Mouse (Mus musculus): ENCODE data around the gene Pdcd6.

Gene Pdcd6

GRCm38 (mm10) chr13:74296376-74296775 lies 21.0 kb downstream of the Pdcd6 start:
- in situ Hi-C loops (cut with MboI; ENCODE audit: low pct_unique_long_range_greater_than_20kb in 1 of 2, low sequenced_read_pairs in 2 of 2, unreplicated experiment in 1 of 2): loop anchor here (10.0 to 25.0 kb wide), 4 partner anchors 102 to 584 kb away; partner anchors contain the start of genes Slc6a19 (in 1 of the 2) and Zdhhc11 (in 1 of the 2)

GRCm38 (mm10) chr13:74292167-74292566 lies 25.2 kb downstream of the Pdcd6 start, which contains the start of gene Ahrr:
TSS of gene Ahrr (minus strand) at chr13:74292331.
- in situ Hi-C loops (cut with MboI; ENCODE audit: low pct_unique_long_range_greater_than_20kb in 1 of 2, low sequenced_read_pairs in 2 of 2, unreplicated experiment in 1 of 2): loop anchor here (10.0 to 25.0 kb wide), 4 partner anchors 97 to 580 kb away; partner anchors contain the start of genes Slc6a19 (in 1 of the 2) and Zdhhc11 (in 1 of the 2)

GRCm38 (mm10) chr13:74289646-74290045 lies 27.7 kb downstream of the Pdcd6 start:
- in situ Hi-C loops (cut with MboI; ENCODE audit: low pct_unique_long_range_greater_than_20kb in 1 of 2, low sequenced_read_pairs in 2 of 2, unreplicated experiment in 1 of 2): loop anchor here (10.0 to 25.0 kb wide), 4 partner anchors 95 to 577 kb away; partner anchors contain the start of genes Slc6a19 (in 1 of the 2) and Zdhhc11 (in 1 of the 2)

- in situ Hi-C loops (cut with MboI; ENCODE audit: low pct_unique_long_range_greater_than_20kb in 1 of 2, low sequenced_read_pairs in 2 of 2, unreplicated experiment in 1 of 2): loop anchor here in 1 of 2 experiments (25.0 kb wide), 2 partner anchors 320 to 570 kb away; partner anchors contain the start of genes Slc6a19 and Zdhhc11
Observed at GRCm38 (mm10) chr13:74282299-74282698, 35.1 kb downstream of the Pdcd6 start.

GRCm38 (mm10) chr13:74275726-74276125 lies 41.7 kb downstream of the Pdcd6 start:
- in situ Hi-C loops (cut with MboI; ENCODE audit: low pct_unique_long_range_greater_than_20kb in 1 of 2, low sequenced_read_pairs in 2 of 2, unreplicated experiment in 1 of 2): loop anchor here in 1 of 2 experiments (25.0 kb wide), 2 partner anchors 313 to 563 kb away; partner anchors contain the start of genes Slc6a19 and Zdhhc11

GRCm38 (mm10) chr13:74260231-74260992 lies 57.0 kb downstream of the Pdcd6 start:
- in situ Hi-C loops (cut with MboI; ENCODE audit: low pct_unique_long_range_greater_than_20kb in 1 of 2, low sequenced_read_pairs in 2 of 2, unreplicated experiment in 1 of 2): no loop called here

- in situ Hi-C loops (cut with MboI; ENCODE audit: low pct_unique_long_range_greater_than_20kb in 1 of 2, low sequenced_read_pairs in 2 of 2, unreplicated experiment in 1 of 2): no loop called here
Observed at GRCm38 (mm10) chr13:74259460-74260230, 57.7 kb downstream of the Pdcd6 start.
